Mouse (Mus musculus): Measurements from ENCODE around the gene Atp5f1.
"Not testable (repeated sequence)": the region's sequence is repeated elsewhere in the genome, so short reads cannot be mapped to it uniquely, and the experiment has no call there.

The Atp5f1 gene

DNA sequence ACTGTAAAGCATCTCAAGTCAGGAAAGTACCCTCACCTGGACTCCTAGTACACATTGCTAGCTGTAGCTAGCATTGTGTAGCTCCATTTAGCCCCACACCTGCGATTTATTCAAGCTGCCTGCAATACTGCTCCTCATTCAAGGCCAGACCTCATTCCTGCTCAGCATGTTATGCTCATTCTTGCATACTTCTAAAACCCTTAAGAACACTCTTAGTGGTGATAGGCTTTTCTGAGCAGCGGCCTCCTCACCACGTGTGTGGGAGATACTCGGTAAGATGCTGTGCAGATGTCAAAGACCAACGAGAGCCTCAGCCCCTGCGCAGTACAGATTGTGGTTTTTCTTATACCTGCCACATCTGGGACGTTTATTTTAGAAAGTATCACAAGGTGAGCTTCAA is 30.1 kb downstream of the Atp5f1 start:
- DNase-seq: no peak

DNA sequence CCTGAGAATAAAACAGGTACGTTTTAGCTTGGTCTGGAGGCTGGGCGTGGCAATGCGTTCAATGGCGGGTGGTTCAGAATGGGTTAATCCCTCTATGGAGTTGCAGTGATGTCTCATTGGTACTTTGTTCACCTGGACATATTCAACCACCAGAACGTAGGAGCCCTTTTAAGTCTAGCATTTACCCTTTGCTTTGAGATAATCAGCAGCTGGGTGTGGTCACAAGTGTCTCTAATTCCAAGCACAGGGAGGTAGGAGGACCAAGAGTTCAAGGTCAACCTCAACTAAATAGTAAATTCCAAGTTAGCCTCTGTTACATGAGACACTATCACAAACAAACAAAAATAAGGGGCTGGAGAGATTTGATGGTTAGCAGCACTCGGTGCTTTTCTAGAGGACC is 31.1 kb downstream of the Atp5f1 start:
- no peak for DNase-seq

- no peak for DNase-seq
These were observed 31.7 kb downstream of the Atp5f1 start for GRCm38 (mm10) chr3:105928195-105928569.

DNA sequence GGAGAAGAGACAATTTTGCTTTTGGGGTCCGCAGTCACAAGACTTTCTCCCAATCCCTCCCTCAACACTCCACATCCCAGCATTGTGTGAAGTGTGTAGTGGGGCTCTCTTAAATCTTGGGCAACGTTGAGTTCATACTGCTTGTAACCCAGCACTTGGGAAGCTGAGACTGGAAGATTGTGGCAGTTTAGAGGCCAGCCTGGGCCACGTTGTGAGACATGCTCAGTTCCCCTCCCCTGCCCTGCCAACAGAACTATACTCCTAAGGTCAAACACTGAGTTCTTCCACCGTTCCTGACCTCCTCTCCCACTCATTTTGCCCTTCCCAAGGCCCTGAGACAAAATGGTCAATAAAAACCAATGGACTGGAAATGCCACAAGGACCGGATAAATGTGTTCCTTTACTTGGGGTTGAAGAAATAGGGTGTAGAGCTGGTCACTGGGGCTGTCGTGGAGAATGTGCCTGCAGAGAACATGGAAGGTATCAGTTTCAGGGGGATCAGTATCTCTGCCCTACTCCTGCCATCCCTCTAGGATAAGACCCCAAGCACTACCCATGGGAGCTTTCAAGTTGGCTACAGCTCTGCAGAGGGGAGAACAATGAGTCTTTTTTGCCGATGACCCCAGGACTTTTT is 32.2 kb downstream of the Atp5f1 start:
- DNase-seq: no peak

GRCm38 (mm10) chr3:105924616-105925015 is 35.3 kb downstream of the Atp5f1 start:
- DNase-seq: no peak

DNA sequence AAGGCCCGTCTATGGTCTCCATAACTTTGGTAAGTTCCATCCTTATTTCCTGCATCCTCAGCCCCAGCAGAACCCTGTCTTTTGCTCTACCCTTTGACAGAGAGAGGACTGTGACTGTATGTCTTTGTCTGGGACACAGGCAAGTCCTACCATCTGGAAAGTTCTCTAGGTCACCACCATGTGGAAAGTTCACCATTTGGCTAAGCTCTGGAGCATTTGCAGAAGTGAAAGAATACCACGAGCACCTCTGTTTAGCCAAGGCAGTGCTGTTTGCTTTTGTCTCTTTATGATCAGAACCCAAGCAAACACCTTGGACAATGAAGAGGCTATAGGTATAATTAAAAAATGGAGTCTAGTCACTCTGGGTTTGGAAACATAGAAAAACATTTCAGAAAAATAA is 37.9 kb downstream of the Atp5f1 start:
- no peak for DNase-seq

DNA sequence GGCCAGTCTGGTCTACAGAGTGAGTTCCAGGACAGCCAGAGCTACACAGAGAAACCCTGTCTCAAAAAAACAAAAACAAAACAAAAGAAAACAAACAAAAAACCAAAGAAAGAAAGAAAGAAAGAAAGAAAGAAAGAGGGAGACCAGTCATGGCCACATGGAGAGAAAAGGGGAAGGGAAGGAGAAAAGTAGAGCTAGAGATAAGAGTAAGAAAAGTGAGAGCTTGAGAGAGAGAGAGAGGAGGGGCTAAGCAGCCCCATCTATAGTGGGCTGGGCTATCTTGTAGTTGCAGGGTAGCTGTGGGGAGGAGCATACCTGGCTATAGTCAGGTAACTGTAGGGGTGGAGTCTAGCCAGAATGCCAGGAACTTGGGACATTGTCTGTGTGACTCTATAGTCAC is 39.2 kb downstream of the Atp5f1 start:
- not testable (repeated sequence) for DNase-seq

DNA sequence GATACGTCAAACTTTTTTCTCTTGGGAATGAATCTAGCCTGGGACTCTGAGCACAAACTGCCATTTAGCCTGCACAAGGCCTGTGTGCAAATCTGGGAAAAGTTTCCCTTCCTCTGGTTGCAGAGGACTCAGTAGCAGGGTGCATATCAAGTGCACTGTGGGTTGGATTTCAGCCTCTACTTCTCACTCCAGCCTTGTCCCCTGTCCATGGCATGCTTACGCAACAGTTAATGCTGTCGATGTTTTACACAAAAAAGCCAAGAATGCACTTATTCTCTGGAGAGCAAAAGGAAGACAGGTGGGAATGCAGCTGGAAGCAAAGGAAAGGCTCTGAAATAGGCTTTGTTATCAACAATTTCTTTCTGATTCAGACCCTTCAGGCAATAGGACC is 41.5 kb downstream of the Atp5f1 start:
- no peak for DNase-seq

DNA sequence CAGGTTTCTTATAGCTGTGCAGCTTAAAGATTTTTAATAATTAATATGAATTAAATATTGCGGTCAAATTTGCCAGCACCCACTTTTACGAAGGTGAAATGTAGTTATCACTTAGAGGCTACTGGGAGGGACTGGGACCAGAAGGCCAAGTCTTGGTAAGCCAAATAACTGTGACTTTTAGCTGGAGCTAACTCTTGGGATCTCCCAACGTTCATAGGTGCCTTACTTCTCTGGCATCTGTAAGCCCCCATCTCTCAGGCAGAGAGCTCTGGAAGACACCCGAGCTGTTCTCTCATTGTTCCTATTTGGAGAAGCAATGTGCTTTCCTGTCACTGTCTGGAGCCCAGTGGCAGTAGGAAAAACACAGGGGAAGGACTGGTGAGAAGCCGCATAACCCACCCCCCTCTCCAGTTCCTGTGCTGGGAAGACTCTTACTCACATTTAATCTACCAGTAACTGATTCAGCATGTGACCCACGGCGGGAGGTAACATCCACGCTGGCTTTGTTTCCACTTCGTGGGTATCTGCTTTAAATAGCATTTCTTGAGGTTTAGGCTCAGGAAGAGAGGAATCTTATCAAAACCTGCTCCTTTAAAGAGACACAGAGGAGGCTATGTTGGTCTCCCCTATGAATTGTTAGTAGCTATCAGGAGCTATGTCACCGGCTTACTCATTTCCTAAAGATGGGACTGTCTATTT is 42.1 kb downstream of the Atp5f1 start:
- DNase-seq: no peak

DNA sequence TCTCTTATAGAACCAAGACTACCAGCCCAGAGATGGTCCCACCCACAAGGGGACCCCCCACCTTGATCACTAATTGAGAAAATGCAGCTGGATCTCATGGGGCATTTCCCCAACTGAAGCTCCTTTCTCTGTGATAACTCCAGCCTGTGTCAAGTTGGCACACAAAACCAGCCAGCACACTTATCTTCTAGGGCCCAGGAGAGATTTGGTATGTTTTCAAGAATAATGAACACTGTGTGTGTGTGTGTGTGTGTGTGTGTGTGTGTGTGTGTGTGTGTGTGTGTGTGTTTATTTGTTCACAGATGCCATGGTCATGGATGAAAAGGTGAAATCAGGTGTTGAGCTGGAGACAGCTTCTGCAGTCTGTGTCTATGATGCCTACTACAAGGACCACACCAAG is 43.4 kb downstream of the Atp5f1 start:
- not testable (repeated sequence) for DNase-seq

DNA sequence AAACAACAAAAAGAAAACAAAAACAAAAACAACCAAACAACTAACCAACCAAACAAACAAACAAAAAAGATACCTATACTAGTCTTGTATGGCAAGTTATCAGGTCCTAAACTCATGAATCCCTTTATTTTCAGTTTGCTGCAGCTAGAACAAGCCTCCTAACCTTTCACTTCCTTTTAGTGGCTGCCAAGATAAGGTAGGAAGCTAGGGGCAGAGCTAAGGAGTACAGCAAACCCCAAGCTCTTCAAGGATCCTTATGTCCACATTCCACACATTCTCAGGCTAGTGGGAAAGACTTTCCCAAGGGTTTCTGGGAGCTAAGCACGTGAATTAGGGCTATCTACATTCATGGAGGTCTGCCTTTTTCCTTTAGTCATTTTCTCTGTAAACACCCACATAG is 44.6 kb downstream of the Atp5f1 start:
- DNase-seq: no peak

DNA sequence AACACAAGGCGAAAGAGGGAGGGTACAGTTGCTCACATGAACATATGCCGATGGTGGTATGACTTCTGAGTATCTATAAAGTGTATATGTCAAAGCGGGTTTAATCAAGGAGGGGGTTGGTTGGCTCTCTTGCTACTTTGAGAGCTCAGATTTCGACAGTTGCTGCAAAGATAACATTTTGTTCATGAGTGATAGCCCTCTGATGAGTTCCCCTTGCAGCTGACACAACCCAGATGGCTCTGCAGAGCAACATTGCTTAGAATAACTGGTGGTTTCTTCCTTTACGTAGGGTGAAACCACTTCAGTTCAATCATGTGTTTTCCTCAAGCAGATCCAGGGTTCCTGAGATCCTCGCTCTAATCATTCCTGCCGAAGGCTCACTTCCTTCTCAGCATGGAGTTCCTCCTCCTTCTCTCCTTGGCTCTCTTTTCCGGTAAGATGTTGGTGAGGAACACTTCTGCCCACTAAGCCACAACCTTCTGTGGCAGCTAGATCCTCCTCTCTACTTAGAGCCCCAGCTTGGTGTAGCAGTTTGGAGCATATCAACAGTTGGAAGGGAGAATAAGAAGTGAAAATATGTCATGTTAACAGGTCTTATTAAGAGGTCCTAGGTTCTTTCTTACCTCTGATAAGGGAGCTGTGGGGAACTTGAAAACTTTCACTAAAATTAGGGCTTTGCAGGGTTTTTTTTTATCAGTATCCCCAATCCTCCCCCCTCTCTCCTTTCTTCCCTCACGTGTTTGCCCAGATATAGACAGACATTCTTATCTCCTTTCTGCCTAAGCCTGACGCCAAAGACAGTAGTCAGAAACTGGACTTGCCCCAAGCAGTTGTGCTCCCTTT is 45.8 kb downstream of the Atp5f1 start:
- DNase-seq: no peak

- DNase-seq: no peak
These were observed 47.6 kb downstream of the Atp5f1 start for GRCm38 (mm10) chr3:105912097-105912880.

GRCm38 (mm10) chr3:105910519-105911190 is 49.2 kb downstream of the Atp5f1 start:
- DNase-seq: peak; percentile 44 to 46

- no peak for DNase-seq
These were observed 50.9 kb downstream of the Atp5f1 start for GRCm38 (mm10) chr3:105908976-105909375.

DNA sequence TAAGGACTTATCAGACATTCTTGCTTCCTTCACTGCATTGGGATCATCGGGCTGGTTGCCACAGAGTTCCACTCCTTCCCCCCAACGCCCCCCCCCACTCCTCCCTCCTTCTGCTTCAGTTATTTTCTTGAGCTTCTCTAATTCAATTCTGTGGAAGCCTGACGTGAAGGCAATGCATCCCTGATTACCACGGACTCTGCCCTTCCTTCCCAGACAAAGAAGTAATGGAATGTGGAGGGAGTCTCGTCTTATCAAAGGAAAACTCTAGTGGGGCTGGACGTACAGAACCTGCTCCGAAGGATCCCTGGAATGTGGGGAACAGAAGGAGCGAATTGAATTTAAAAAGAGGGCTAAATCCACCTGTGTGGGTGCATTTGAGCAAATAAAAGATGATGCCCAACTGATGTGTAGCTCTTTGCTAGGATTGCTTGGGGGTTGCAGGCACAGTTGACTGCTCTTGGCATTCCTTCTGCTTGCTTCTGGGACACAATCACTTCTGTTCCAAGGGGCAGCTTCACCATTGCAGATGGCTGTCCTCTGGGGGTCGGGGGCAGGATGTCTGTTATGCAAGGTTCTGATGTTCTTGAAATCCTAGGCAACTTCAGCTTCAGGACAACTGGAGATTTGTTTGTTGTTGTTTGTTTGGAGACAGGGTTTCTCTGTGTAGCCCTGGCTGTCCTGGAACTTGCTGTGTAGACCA is 51.8 kb downstream of the Atp5f1 start:
- DNase-seq: no peak

GRCm38 (mm10) chr3:105904721-105905120 is 55.2 kb downstream of the Atp5f1 start:
- DNase-seq: no peak

- DNase-seq: no peak
These were observed 55.7 kb downstream of the Atp5f1 start for GRCm38 (mm10) chr3:105904213-105904612.

DNA sequence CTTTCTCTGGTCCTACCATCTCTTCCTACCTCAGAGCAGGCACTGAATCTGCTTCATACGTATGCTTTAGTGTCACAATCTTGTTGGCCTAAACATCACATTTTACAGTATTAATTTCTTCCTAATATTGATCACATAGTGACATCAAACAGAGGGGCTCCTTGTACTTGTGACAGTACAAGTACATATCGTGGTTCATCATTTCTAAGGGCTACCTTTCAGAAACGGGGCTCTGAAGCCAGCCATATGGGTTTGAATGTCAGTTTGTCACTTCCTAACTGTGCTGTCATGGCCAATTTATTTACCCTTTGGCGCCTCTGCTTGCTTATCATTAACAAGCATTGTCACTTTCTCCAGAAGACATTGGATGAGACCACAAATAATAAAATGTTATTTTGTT is 58.4 kb downstream of the Atp5f1 start:
- DNase-seq: no peak

GRCm38 (mm10) chr3:105900716-105901115 is 59.2 kb downstream of the Atp5f1 start:
- DNase-seq: peak; percentile 47 to 60

DNA sequence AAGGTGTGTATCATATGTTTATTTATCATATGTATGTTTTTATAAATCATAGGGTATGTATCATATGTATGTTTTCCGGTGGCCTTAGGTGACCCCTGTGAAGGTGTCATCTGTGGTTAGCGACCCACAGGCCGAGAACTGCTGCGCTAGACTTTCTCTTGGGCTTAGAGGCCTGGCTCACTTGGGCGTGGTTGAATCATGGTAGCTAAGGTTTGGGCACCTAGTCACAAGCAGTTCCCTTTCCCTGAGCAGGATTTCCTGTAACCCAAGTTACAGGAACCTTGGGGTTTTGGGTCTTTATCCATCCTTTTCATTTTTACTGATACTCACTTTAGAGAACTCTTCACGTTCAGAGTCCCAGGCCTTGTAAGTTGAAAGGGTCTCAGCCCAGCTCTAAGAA is 59.6 kb downstream of the Atp5f1 start:
- DNase-seq: no peak
